Mouse (Mus musculus) frontal cortex, postnatal 10 days (tissue): ENCODE measurements around the gene Olfr588-ps1.
"Not testable (repeated sequence)": the region's sequence is repeated elsewhere in the genome, so short reads cannot be mapped to it uniquely, and the experiment has no call there.

Experiments
- DNase-seq, 2 experiments: peaks; one replicate each; pipeline ENCODE4 v3.0.0; 2022; ENCODE audit warnings: low spot score in 2 of 2, mixed read lengths in 1 of 2

The Olfr588-ps1 gene

GRCm38 (mm10) chr7:103140579-103140978, at the start of gene Olfr588-ps1:
Gene Olfr588-ps1, plus strand, starts transcription at chr7:103140879.
- no peak for DNase-seq

- DNase-seq: no peak
Measured at GRCm38 (mm10) chr7:103097420-103097819, 43.3 kb upstream of the Olfr588-ps1 start, which contains the start of gene Olfr585. Gene Olfr585, plus strand, starts transcription at chr7:103097720.

- no peak for DNase-seq
Measured at GRCm38 (mm10) chr7:103119406-103119805, 21.3 kb upstream of the Olfr588-ps1 start.

GRCm38 (mm10) chr7:103125538-103125937, 15.1 kb upstream of the Olfr588-ps1 start, which contains the start of gene Olfr586:
Gene Olfr586, minus strand, starts transcription at chr7:103125638.
- DNase-seq: no peak

GRCm38 (mm10) chr7:103156256-103156655, 15.6 kb downstream of the Olfr588-ps1 start, which contains the start of gene Olfr589:
Gene Olfr589, minus strand, starts transcription at chr7:103156356.
- no peak for DNase-seq

- no peak for DNase-seq
Measured at GRCm38 (mm10) chr7:103169697-103170096, 29.0 kb downstream of the Olfr588-ps1 start.

- DNase-seq: no peak
Measured at GRCm38 (mm10) chr7:103178240-103178639, 37.6 kb downstream of the Olfr588-ps1 start, which contains the start of gene Olfr591. Gene Olfr591, minus strand, starts transcription at chr7:103178340.

GRCm38 (mm10) chr7:103184503-103184902, 43.8 kb downstream of the Olfr588-ps1 start, which contains the start of gene Olfr592:
Gene Olfr592, plus strand, starts transcription at chr7:103184803.
- not testable (repeated sequence) for DNase-seq
